Mouse (Mus musculus) cerebellum, adult 11 months (tissue): ENCODE data around the gene Rrm1.
A peak's percentile ranks its signal among the peaks of the same experiment; 100 is the strongest.
"Not testable (repeated sequence)": the region's sequence is repeated elsewhere in the genome, so short reads cannot be mapped to it uniquely, and the experiment has no call there.

Source experiments
- DNase-seq: peaks from one replicate; pipeline ENCODE4 v3.0.0; 2022

The Rrm1 gene

DNA sequence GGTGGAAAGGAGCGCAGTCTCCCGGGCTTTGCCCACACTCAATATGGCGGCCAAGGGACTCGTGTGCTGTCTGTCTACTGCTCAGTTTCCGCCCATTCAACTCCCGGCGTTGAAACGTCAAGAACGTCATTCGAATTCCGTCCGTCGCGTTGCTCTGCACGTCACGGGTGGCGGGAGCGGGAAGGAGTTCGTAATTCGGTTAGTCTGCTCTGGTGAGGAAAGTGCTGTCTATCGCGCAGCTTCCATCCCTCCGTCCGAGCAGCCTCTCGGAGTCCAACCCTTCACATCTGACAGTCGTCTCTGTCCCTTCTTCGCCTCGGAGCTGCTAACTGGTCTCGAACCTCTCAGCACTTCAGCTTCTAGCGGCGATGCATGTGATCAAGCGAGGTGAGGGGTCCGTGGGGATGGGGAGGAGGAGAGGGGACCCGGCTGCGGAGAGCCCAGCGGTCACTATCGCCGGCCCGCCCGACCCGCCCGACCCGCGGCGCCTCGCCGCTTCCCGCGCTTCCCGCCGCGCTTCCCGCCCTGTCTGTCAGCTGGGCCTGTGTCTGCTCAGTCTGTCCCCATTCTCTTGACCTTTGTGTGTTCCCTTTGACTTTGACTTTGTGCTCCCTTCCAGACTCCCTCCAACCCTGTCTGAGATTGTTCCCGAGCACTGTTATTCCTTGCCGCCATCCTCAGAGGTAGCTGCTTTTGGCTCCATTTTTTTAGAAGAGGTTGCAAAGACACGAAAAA, at the start of gene Rrm1:
Rrm1 (plus strand) TSS at position 39 of the 735 bp plus-strand sequence.
- peak; percentile 92 for DNase-seq

- DNase-seq, result no peak
Observed at GRCm38 (mm10) chr7:102393898-102394297, 47.6 kb upstream of the Rrm1 start.

DNA sequence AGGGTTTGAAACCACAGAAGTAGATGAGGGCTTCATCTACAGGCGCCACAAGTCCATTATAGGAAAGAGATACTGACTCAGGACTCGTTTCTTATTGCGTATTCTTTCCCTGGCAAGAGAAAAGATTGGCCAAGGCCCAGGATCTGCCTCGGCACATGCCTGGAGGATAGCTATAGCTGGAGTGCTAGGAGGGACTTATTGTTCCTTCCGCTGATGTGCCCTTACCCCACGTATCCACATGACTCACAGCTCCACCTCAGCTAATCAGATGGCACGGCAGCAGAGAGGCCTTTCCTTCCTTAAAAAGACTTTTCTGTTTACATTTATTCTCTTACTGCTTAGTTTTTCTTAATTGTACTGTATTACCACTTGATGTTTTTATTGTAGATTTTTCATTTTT, 45.6 kb upstream of the Rrm1 start:
- no peak for DNase-seq

DNA sequence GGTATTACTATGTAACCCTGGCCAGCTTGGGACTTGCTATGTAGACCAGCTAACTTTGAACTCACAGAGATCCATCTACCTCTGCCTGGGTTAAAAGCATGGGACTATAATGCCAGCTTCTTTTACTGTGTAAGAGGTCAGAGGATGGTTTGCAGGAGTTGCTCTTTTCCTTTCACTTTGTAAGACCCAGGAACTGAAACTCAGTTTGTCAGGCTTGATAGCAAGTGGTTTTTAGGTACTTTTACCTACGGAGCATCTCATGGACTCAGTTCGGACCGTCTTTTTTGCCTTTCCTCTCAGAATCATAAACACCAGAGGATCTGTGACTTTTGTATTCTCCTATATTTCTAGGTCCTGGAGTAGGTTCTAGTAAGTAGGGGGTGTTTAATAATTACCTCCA, 45.2 kb upstream of the Rrm1 start:
- no peak for DNase-seq

DNA sequence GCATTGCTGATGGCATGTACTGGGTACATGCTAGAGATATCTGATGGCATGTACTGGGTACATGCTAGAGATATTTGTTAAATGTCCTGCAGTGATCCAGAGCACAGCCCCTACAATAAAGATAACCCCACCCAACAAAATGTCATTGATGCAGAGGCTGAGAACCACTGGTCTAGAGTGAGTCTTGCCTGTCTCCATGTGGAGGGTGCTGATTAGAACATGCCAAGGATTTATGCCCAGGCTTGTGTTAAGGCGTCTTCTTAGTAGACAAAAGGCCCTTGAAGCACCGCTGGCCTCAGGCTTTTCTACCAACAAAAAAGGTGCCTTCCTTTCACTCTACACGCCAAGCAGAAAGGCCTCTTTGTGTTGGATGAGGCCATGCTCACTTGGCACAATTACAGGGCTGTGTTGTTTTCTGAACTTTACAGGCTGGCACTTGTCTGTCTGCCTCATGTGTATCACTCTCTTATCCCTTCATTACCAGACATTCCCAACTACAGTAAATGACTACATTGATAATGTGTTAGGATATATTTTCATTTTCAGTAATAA, 42.2 kb upstream of the Rrm1 start:
- no peak for DNase-seq

DNA sequence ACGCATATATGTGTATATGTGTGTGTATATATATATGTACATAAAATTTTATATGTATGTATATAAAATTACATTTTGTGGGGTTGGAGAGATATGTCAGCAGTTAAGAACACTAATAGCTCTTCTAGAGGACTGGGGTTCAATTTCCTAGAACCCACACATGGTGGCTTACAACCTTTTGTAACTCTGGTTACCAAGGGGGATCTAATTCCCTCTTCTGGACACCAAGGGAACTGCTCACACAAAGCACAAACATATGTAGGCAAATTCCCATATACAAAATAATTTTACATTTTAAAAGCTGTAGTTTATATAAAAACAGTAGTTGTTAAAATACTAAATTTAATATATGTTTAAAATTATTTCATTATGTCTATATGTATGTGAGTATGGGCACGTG, 37.4 kb upstream of the Rrm1 start:
- no peak for DNase-seq

DNA sequence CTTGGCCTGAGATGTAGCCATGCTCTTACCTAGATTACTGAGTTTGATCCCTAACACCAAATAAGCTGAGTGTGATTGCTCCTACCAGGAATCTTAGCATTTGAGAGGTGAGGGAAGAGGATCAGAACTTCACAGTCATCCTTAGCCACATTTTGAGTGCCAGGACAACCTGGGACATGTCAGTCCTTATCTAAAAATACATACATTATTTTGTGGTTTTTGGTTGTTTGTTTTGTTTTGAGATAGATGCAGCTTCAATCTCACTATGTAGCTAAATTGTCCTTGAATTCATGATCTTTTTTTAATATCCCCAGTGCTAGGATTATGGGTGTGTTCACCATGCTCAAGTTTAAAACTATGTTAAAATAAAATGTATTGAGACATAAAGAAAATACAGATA, 34.1 kb upstream of the Rrm1 start:
- DNase-seq, result no peak

GRCm38 (mm10) chr7:102415272-102415671, 26.2 kb upstream of the Rrm1 start:
- not testable (repeated sequence) for DNase-seq

DNA sequence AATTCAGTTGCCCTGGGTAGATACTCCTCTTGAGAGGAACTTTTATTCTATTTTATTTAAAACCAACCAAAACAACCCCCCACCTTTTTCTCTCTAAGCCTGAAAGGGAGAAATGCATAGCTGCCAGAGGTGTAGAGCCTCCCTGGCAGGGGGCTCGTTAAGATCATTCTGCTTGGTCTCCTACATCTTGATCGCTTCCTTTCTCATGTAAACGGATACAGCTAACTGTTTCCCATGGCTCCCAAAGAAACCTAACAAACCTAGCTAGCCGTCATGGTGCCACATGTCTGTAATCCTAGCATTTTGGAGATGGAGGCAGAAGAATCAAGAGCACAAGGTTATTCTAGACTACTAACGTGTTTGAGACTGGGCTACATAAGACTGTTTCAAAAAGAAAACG, 25.7 kb upstream of the Rrm1 start:
- no peak for DNase-seq

- peak; percentile 53 for DNase-seq
Observed at GRCm38 (mm10) chr7:102417398-102417797, 24.1 kb upstream of the Rrm1 start.

DNA sequence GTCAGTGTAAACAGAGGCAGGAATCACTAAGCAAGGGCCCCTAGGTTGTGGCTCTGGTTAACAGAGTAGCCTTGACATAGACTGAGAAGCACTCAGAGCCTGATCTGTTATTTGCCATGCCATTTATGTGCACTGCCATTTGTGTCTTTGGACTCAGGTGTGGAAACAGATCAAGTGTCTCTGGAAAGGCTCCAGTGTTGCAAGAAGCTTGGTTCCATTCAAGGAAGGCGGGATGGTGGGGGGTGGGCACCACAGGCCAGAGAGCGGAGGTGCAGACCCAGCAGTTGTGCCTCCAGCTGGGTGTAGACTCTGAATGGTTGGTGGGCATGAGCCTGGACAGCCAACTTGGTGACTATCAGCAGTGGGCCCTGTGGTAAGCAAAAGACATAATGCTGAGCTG, 19.5 kb upstream of the Rrm1 start:
- DNase-seq, result no peak

GRCm38 (mm10) chr7:102425933-102426685, 15.4 kb upstream of the Rrm1 start:
- DNase-seq, result no peak

- DNase-seq, result no peak
Observed at GRCm38 (mm10) chr7:102434344-102434743, 7.2 kb upstream of the Rrm1 start.

DNA sequence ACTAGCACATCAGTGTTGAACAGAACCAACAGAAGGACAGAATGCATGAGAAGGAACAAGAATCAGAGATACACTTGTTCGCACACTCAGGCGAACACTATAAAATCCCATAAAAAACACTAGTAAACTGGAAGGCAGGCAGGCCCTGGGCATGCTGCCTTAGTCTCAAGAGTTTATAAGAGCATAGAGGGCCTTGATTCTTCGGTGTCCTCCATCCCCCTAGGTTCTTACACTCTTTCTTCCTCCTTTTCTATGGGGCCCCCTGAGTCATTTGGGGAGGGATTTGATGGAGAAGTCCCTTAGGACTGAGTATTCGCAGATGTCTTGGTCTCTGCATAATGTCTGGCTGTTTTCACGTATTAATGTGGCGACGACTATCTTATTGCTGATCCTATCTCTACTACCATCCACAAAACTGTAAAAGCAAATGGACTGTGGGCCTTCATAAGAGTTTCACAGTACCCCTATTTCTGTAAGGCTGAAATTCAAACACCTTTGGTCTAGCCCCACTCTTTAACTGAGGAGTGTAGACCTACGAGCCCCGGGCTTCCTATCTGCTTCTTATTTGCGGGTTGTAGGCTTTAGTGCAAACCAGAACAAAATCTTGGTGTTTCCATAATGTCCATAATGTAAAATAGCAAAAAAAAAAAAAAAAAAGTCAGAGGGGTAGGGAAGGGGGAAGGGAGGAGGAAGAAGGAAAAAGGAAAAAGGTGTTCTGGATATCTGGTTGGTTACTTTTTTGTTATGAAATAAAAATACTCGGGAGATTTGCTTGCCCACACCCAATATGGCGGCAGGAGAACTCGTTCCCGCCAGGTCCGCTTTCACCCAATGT, 456 bp upstream of the Rrm1 start:
- DNase-seq, result no peak

DNA sequence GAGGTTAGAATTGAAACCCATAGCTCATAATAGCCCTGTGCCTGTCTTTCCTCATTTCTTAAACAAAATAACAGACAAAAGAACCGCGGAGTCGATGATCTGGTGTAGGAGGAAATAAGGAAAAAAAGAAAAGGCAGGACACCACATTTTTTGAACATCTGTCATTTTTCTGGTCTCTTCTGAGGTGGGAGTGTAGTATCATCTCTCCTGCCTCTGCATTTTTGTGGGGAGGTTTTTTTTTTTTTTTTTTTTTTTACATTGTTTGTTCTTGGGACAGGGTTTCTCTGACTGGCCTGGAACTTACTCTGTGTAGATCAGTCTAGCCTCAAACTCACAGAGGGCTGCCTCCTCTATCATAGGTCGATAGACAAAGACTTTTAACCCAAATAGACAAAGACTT, 937 bp downstream of the Rrm1 start:
- no peak for DNase-seq

- no peak for DNase-seq
Observed at GRCm38 (mm10) chr7:102444301-102444700, 2.8 kb downstream of the Rrm1 start.

- no peak for DNase-seq
Observed at GRCm38 (mm10) chr7:102446438-102446837, 4.9 kb downstream of the Rrm1 start.

GRCm38 (mm10) chr7:102458618-102459380, 17.3 kb downstream of the Rrm1 start:
- DNase-seq, result no peak

DNA sequence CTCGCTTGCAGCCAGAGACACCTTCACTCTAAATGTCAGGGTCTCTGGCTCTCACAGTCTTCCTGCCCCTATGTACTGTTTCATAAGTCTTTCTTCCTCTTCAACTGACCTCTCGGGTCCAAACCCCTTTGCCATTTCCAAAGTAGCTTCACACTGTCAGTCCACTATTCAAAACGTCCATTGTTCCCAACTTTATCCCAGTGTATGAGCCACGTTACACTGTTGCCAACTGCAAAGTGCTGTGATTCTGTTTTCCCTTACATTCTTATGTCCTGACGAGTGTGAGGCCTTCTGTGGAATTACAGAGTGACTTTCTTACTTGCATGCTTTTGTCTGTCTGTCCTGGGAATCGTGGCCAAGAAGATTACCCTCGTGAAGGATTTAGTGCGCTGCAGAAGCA, 26.1 kb downstream of the Rrm1 start:
- DNase-seq, result no peak

DNA sequence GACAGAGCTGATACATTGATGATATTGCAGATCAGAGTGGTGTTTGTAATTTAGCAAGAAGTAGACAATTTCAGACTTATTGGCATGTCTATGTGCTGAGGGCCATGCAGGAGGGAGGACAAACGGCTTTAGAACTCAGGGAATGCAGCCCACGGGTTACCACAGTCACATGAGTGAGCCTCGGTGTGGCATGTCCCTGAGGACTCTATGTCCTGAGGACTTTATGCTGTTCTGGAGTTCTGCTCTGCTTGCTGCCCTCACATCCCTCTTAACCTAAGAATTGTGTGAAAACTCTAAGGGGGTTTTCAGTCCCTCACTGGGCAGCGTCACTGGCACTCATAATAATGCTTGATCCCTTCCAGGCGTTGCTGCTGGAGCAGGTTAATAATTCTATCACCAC, 31.2 kb downstream of the Rrm1 start:
- DNase-seq, result no peak

DNA sequence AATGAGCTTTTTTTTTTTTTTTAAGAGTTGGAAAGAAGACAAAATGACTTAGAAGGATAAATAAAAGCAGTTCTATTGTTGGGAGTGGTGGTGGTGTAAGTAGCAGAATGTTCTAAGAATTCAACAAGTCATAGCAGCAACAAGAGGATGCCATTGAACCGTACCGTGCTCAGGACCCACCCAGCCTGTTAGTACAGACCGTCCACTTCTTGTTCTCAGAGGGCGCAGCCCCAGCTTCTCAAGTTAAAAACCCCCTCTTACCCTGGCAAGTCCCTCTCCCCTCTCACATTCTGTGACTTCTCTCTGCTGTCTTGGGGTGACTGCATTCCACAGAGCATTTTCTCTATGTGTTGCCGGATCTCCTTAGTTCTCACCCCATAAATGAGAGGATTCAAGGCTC, 35.1 kb downstream of the Rrm1 start:
- no peak for DNase-seq

- no peak for DNase-seq
Observed at GRCm38 (mm10) chr7:102477377-102477776, 35.9 kb downstream of the Rrm1 start.

DNA sequence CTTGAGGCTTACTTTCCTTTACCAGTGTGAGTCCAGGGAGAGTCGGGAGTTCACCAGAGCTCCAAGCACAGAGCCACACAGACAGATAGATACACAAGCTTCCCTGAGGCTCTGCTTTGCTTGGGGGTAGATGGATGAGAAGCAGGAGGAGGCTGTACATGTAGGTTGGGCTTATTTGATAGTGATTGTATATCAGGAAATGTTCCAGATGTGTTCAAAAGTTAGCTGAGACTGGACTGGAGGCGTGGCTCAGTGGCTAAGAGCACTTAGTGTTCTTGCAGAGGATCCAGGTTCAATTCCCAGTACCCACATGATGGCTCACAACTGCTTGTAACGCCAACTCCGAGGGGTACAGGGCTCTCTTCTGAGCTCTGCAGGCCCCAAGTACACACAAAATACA, 36.9 kb downstream of the Rrm1 start:
- DNase-seq, result no peak
